Mouse (Mus musculus) heart, adult 18-20 months (tissue): Measurements from ENCODE around the gene Tmed2. TPM values are rescaled to one million over a fixed set of nuclear protein-coding genes. Genes with fewer than 3 reads are reported as not detected.
"Not testable (repeated sequence)": the region's sequence is repeated elsewhere in the genome, so short reads cannot be mapped to it uniquely, and the experiment has no call there.

Experiments
- DNase-seq, 2 experiments: peaks; one replicate each; pipeline ENCODE4 v3.0.0; 2021 to 2022; ENCODE audit warnings: mixed read lengths in 1 of 2
- total RNA-seq, 2 experiments: library from RNA; stranded (reverse); gene quantifications; 2 replicates each; pipeline ENCODE4 v1.2.3; 2021

The Tmed2 gene
- total RNA-seq, 2 experiments from 2014 or later, result 173 to 185 TPM

GRCm38 (mm10) chr5:124528351-124528750 is 12.1 kb upstream of the Tmed2 start:
- no peak for DNase-seq

- peak in 1 of 2 experiments; percentile 78 for DNase-seq
Observed at GRCm38 (mm10) chr5:124528791-124529190, 11.7 kb upstream of the Tmed2 start.

- DNase-seq, result peak; percentile 55 to 73
Observed at GRCm38 (mm10) chr5:124529191-124529651, 11.3 kb upstream of the Tmed2 start.

- peak; percentile 37 to 65 for DNase-seq
Observed at GRCm38 (mm10) chr5:124529697-124530096, 10.8 kb upstream of the Tmed2 start.

- DNase-seq, result peak; percentile 89 to 91
Observed at GRCm38 (mm10) chr5:124530655-124531582, 9.6 kb upstream of the Tmed2 start, which contains the start of gene Rilpl1. Gene Rilpl1, minus strand, starts transcription at chr5:124531391.

- DNase-seq, result no peak
Observed at GRCm38 (mm10) chr5:124531583-124531930, 8.9 kb upstream of the Tmed2 start.

GRCm38 (mm10) chr5:124532451-124532850 is 8.0 kb upstream of the Tmed2 start:
- peak in 1 of 2 experiments; percentile 35 for DNase-seq

- no peak for DNase-seq
Observed at GRCm38 (mm10) chr5:124535016-124535415, 5.5 kb upstream of the Tmed2 start.

- DNase-seq, result peak; percentile 72 to 74
Observed at GRCm38 (mm10) chr5:124536776-124537175, 3.7 kb upstream of the Tmed2 start.

- DNase-seq, result peak; percentile 76 to 84
Observed at GRCm38 (mm10) chr5:124538813-124539792, 1.4 kb upstream of the Tmed2 start.

GRCm38 (mm10) chr5:124539905-124540304 is 590 bp upstream of the Tmed2 start:
- DNase-seq, result no peak

GRCm38 (mm10) chr5:124540905-124541601 is 558 bp downstream of the Tmed2 start:
- peak; percentile 82 to 83 for DNase-seq

GRCm38 (mm10) chr5:124541602-124541973 is 1.1 kb downstream of the Tmed2 start:
- DNase-seq, result no peak

- DNase-seq, result not testable (repeated sequence)
Observed at GRCm38 (mm10) chr5:124550737-124551136, 10.2 kb downstream of the Tmed2 start.

GRCm38 (mm10) chr5:124551349-124552093 is 11.0 kb downstream of the Tmed2 start:
- DNase-seq, result not testable (repeated sequence)

- no peak for DNase-seq
Observed at GRCm38 (mm10) chr5:124552094-124552472, 11.6 kb downstream of the Tmed2 start.

- peak; percentile 94 to 96 for DNase-seq
Observed at GRCm38 (mm10) chr5:124552558-124553307, 12.2 kb downstream of the Tmed2 start, which contains the start of gene Ddx55. Gene Ddx55, plus strand, starts transcription at chr5:124552864.

GRCm38 (mm10) chr5:124553607-124554006 is 13.1 kb downstream of the Tmed2 start:
- DNase-seq, result no peak

- DNase-seq, result peak in 1 of 2 experiments; percentile 37
Observed at GRCm38 (mm10) chr5:124555145-124555544, 14.7 kb downstream of the Tmed2 start.

GRCm38 (mm10) chr5:124571068-124571467 is 30.6 kb downstream of the Tmed2 start:
- DNase-seq, result no peak
